Mouse (Mus musculus): ENCODE results near the gene Naa38.

The Naa38 gene

GRCm38 (mm10) chr11:69400083-69400850 lies 5.0 kb downstream of the Naa38 start:
- DNase-seq (ENCODE audit: low spot score in 2 of 2): no peak

DNA sequence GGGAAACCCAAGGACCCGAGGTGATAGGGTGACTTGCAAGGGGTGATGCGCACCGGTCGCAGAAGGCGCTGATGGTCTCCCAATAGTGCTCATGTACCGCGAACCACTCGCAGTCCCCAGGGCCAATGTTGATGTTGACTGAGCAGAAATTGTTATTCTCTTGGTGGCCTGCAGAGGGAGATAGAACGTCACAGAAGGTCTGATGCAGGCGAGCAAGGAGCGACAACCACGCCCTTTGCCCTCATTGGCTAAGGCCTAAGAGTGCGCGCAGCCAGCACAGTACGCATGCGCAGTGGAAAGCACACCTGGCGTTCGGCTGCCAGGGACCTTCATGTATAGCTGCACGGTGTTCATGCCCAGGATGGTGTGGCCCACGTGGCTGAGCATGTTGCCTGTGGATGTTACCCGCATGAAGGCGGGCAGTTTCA lies 5.9 kb downstream of the Naa38 start:
- peak; percentile 87 to 92 for DNase-seq (ENCODE audit: low spot score in 2 of 2)

DNA sequence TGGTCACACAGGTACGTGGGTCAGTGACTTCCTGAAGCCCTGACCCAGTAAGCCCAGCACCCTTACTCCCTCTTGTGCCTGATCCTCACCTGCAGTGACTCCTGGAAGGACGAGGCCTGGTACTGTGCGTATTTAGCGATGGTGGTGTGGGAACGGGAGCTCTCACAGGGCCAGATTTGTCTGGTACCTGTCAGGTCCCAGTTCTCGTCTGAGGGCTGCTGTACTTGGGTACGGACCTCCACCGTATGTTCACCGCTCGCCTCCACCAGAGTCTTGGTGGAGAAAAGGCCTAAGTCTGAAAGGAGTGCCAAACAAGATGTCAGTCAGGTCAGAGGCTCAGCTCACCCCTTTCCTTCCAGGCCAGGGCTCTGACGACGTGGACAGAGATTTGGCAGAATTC lies 6.7 kb downstream of the Naa38 start:
- no peak for DNase-seq (ENCODE audit: low spot score in 2 of 2)

- no peak for DNase-seq (ENCODE audit: low spot score in 2 of 2)
These were observed 8.7 kb downstream of the Naa38 start for GRCm38 (mm10) chr11:69403691-69404594.

GRCm38 (mm10) chr11:69404595-69405396 lies 9.5 kb downstream of the Naa38 start:
- DNase-seq (ENCODE audit: low spot score in 2 of 2): no peak

DNA sequence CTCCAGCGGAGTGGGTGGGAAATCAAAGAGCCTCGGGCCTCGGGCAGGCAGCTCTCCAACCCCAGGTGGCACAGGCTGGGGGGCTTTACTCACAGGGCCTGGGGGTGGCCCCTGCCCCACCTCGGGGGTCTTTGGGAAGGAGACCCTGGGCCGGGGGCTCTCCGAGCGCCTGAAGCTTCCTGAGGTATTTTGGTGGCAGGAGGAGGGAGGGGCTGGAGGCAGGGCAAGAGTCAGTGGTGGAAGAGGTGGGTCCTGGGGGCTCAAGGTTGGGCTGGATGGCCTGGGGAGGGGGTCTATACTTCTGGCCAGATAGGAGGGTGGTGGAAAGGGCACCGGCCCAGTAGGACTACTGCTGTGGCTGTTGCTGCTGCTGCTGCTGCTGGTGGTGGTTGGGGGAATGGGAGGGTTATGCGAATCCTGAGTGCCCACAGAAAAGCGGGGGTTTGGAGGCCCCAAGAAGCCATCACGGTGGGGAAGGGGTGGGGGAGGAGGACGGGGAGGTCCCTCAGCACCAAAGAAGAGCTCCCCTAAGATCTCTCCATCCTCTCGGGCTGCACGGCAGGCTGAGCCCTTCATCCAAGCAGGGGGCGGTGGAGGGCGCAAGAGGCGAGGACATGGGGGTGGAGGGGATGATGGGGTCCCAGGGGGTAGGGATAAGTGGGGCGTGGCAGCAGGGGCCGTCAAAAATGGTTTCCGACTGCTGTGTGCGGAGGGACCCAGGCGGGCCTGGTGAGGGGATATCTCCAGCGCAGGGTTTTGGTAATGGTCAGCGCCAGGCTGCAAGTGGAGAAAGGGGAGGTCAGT lies 10.3 kb downstream of the Naa38 start:
- no peak for DNase-seq (ENCODE audit: low spot score in 2 of 2)

DNA sequence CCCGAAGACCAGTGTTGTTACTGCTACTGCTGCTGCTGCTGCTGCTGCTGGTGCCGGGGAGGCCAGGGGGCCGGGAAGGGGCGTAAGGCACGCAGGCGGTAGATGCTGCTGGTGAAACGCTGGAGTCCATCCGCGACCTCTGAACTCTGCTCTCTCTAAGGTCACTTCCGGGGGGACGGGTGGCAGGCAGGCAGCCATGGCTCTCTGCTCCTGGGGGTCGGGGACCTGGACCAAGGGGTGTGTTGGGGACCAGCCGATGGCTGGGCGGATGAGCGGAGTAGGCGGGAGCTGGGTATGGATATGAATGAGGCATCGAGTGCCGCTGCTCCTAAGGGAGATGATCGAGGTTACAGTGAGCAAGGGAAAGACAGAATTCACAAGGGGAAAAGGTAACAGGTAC lies 11.0 kb downstream of the Naa38 start:
- no peak for DNase-seq (ENCODE audit: low spot score in 2 of 2)

- DNase-seq (ENCODE audit: low spot score in 2 of 2): no peak
These were observed 11.8 kb downstream of the Naa38 start for GRCm38 (mm10) chr11:69406867-69407723.

- no peak for DNase-seq (ENCODE audit: low spot score in 2 of 2)
These were observed 12.4 kb downstream of the Naa38 start for GRCm38 (mm10) chr11:69407724-69408004.

DNA sequence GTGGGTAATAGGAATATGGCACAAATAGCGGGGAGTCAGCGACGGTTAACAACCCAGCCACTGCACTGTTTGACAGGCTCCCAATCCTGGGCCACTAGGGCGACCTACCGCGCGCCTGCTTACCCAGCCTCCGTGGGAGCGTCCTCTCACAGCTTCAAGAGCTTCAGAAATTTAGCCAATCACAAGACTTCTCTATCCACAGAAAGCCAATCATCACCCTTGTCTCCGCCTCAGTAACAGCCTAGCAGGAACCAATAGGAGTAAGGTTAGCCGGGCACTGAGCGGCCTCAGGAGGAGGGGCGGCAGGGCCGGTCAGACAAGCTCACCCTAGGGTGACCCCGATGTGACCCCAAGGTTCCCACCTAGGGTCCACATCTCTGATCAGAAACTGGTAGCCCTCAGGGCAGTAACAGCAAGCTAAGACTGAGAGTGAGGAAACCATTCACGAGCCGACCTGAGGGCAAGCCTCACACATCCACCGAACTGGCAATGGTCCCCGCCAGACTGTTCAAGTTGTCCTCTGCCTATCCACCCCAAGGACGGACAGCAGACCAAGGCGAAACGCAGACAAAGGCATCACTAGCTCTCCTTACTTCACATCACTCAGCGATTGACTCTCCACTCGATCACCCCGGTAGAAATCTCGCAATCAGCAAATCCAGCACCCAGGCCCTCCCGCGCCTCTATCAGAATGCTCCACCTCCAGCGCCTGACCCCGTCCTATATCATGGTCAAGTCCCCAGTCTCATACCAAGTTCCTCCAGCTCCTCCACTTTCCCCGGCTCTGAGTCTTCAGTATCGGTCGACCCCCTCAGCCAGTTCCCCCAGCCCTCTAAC lies 13.5 kb downstream of the Naa38 start:
- DNase-seq (ENCODE audit: low spot score in 2 of 2): peak; percentile 77 to 90

DNA sequence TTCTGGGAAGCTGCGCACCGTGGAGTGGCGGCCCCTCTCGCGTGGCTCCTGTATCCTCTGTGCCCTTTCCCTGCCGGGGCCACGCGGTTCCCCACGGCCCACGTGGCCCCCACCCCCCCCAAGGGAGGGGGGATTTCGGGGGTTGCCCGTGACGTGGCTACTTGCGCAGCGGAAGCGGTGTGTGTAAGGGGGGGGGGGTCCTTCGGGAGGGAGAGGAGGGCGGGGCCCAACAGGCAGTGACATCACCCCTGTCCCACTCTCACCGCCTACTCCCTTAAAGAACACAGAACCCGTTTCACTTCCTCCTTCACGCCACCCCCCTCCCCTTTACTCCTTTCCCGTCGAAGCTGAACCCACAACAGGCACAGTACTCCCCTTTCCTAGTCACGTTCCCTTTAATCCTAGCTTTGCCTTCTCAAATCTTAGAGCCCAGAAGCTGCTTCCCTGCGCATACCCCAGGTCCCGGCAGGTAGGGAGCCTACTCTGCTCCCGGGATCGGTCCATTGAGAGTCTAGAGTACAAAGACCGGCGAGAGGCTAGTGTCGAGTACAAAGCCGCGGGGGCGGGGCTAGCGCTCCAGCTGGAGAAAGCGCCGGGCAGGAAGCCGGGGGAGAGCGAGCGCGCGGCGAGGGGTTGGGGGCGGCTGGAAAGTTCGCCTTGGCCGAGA lies 14.2 kb downstream of the Naa38 start:
- peak; percentile 75 for DNase-seq (ENCODE audit: low spot score in 2 of 2)

DNA sequence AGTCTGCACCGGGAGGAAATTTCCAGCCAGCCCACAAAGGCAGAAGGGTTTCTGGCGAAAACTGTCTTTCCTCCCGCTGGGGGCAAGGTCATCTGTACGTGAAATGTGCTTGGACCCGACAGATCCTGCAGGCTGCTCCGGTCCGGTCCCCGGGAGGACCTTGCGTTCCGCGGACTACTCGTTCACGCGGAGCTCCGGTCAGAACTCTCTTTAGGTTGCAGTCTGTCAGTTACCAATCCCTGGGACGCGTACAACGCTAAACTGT lies 14.7 kb downstream of the Naa38 start:
- DNase-seq (ENCODE audit: low spot score in 2 of 2): no peak

DNA sequence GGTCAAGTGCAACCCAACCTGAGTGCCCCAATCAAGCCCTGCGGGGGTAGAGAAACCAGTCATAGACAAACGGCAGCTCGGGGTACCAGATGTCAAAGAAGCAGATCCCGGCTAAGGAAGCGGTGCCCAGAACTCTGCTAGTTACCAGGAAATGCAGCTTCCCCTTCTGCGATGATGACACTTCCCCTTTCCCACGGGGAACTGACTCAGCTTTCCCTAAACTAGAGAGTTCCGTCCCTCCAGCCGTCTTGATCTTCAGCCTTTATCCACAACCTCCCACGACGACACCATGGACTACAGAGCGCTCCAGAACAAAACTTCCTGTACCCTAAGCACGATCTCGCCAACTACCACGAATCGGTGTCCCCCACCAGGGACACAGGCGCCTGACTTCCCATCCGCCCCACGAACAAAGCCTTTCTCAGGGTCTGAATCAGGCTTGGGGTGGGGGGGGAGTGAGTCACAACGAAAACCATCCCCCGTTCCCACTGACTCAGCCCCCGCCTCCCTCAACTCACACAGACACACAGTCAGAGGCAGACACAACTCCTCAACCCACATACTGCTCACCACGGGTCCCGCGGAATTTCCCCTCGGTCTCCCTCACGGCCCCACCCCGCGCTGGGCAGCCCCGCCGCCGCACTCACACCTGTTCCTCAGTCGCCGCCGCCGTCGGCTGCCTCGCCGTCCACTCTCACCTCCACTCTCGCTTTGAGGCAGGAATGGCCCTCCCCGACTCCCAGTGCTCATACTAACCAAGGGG lies 15.2 kb downstream of the Naa38 start:
- DNase-seq (ENCODE audit: low spot score in 2 of 2): peak; percentile 61 to 70

DNA sequence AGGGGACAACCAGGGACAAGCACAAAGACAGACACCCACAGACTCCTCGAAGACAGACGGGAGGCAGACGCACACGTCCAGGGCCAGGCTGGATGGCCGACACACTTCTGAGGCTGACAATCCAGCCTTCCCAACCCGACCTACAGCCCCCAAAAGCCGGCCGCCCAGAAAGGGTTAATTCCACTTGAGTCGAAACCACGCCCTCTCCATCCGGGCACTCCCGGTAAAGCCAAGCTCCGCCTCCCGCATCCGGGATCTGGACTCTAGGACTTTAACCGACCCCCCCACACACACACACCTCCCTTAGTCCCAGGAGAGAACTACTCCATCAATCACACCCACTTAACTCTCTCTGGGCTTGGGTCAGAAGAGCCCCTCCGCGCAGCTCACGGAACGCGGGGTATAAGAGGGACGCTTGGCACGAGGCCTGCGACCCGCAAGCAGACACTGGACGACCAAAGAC lies 15.8 kb downstream of the Naa38 start:
- DNase-seq (ENCODE audit: low spot score in 2 of 2): peak; percentile 91

DNA sequence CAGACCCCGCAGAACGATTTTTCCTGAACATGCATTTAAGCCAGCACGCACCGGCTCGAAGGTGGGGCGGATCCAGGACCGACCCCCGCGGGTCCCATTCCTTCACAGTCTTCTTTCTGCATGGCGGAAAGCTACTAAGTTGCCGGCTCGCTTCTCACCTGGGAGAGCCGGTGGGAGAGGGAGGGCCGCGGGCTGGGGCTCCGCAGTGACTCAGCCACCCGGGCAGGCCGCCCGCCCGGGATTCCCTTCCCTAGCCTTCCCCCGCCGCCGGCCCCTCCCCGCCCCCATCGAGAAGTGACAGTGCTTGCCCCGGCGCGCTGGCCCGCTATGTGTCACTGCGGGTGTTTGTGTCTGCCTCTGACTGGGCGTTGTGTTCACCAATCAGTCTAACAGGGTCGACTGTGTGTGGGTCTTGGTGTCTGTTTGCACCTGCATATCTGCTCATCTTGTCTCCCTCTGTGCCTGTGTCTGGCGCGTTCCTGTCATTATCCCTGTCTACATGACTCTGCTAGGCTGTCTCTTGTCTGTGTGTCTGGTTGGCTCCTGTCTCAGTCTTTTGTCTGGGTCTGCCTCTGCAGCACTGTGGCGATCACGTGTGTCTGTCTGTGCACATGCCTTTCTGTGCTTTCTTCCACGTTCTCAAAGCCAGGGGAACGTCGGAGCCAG lies 16.4 kb downstream of the Naa38 start:
- peak; percentile 49 to 61 for DNase-seq (ENCODE audit: low spot score in 2 of 2)

DNA sequence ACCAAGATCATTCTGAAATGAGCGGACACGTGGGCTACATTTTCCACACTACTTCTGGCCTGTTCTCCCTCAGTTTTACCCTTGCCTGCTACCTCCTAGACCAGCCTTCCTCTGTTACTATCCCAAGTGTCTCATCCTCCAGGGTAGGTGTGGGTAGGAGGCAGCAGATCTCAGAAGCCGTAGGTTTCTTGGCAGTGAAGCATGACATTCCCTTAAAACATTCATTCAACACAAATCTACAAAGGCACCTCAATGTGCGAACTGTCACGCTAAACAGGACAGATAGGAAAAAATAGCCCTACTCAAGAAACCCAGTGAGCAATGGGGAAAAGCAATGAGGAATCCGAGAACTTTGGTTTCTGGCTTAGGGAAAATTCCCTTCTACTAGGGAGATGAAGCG lies 17.3 kb downstream of the Naa38 start:
- peak in 1 of 2 experiments; percentile 52 for DNase-seq (ENCODE audit: low spot score in 2 of 2)

GRCm38 (mm10) chr11:69413221-69414181 lies 18.2 kb downstream of the Naa38 start, which contains the start of gene Kdm6b:
Gene Kdm6b (minus strand): TSS chr11:69413675.
- DNase-seq (ENCODE audit: low spot score in 2 of 2): no peak
